Mouse (Mus musculus): ENCODE measurements around the gene Psmg4. TPM values are rescaled to one million over a fixed set of nuclear protein-coding genes. Genes with fewer than 3 reads are reported as not detected.

Gene Psmg4
- polyA plus RNA-seq, 1 experiment from 2014 or later: 95.4 TPM

GRCm38 (mm10) chr13:34149463-34150176, 13.1 kb upstream of the Psmg4 start:
- WGBS: 44% methylated on average over 5 of the region's 5 CpGs
- ATAC-seq (ENCODE audit: low read depth): peak; percentile 8; the same call in 1 of the 2 replicates
- Histone ChIP-seq H3K36me3 (no peaks in the 10 kb centered on the region), H3K4me2 (peak overlapping the region; percentile 59), H3K4me1 (replicated peaks) (peaks cover 50% of the 10 kb centered on the region), H3K9ac (peak overlapping the region; percentile 77), H3K27ac (replicated peaks) (peak overlapping the region; percentile 99), H3K9me3 (no peaks in the 10 kb centered on the region), H3K27me3 (no peaks in the 10 kb centered on the region), H3K4me3 (peak overlapping the region; percentile 37)

GRCm38 (mm10) chr13:34150271-34151027, 12.3 kb upstream of the Psmg4 start:
- 12% methylated on average over 19 of the region's 19 CpGs for WGBS
- no peaks in the 10 kb centered on the region for H3K27me3 ChIP-seq
- peak overlapping the region; percentile 77 for H3K9ac ChIP-seq
- H3K9me3 ChIP-seq: no peaks in the 10 kb centered on the region
- peak; percentile 4; the same call in 1 of the 2 replicates for ATAC-seq (ENCODE audit: low read depth)
- peak overlapping the region; percentile 59 for H3K4me2 ChIP-seq
- H3K4me3 ChIP-seq: peak overlapping the region; percentile 37
- no peaks in the 10 kb centered on the region for H3K36me3 ChIP-seq
- H3K27ac ChIP-seq (replicated peaks): peak overlapping the region; percentile 99
- peaks cover 51% of the 10 kb centered on the region for H3K4me1 ChIP-seq (replicated peaks)

- Histone ChIP-seq H3K36me3 (no peaks in the 10 kb centered on the region), H3K9me3 (no peaks in the 10 kb centered on the region), H3K27me3 (no peaks in the 10 kb centered on the region), H3K4me3 (no peak overlapping the region), H3K27ac (replicated peaks) (peak overlapping the region; percentile 99; the same call in 1 of the 2 replicates), H3K9ac (no peak overlapping the region), H3K4me1 (replicated peaks) (peaks cover 54% of the 10 kb centered on the region), H3K4me2 (no peak overlapping the region)
- no peak for ATAC-seq (ENCODE audit: low read depth)
- WGBS: 89% methylated on average over 1 of the region's 1 CpGs
Observed at GRCm38 (mm10) chr13:34151425-34151824, 11.3 kb upstream of the Psmg4 start.

- whole genome bisulfite sequencing: 71% methylated on average over 7 of the region's 7 CpGs
- no peak for ATAC-seq (ENCODE audit: low read depth)
- H3K36me3 ChIP-seq: no peaks in the 10 kb centered on the region
- peaks cover 52% of the 10 kb centered on the region for H3K4me1 ChIP-seq (replicated peaks)
- H3K4me3 ChIP-seq: no peak overlapping the region
- no peak overlapping the region for H3K4me2 ChIP-seq
- H3K27me3 ChIP-seq: no peaks in the 10 kb centered on the region
- no peak overlapping the region for H3K9ac ChIP-seq
- H3K9me3 ChIP-seq: no peaks in the 10 kb centered on the region
- H3K27ac ChIP-seq (replicated peaks): no peak overlapping the region
Observed at GRCm38 (mm10) chr13:34152695-34153094, 10.1 kb upstream of the Psmg4 start.

GRCm38 (mm10) chr13:34153254-34154011, 9.3 kb upstream of the Psmg4 start:
- Histone ChIP-seq H3K4me3 (no peak overlapping the region), H3K36me3 (no peaks in the 10 kb centered on the region), H3K4me2 (no peak overlapping the region), H3K27me3 (no peaks in the 10 kb centered on the region), H3K27ac (replicated peaks) (peak overlapping the region; percentile 65), H3K9ac (0 out of 2 replicates have a peak overlapping the region, but pooled peaks have one; percentile 14), H3K4me1 (replicated peaks) (peaks cover 45% of the 10 kb centered on the region), H3K9me3 (no peaks in the 10 kb centered on the region)
- ATAC-seq (ENCODE audit: low read depth): no peak
- WGBS: 77% methylated on average over 4 of the region's 5 CpGs

- 51% methylated on average over 13 of the region's 13 CpGs for WGBS
- Histone ChIP-seq H3K9ac (peak overlapping the region; percentile 54), H3K27ac (replicated peaks) (peak overlapping the region; percentile 69)
Observed at GRCm38 (mm10) chr13:34154217-34154930, 8.4 kb upstream of the Psmg4 start.

GRCm38 (mm10) chr13:34154931-34155272, 7.9 kb upstream of the Psmg4 start:
- peak overlapping the region; percentile 54 for H3K9ac ChIP-seq
- 26% methylated on average over 3 of the region's 3 CpGs for WGBS

More at GRCm38 (mm10) chr13:34154217-34154930, 8.4 kb upstream of the Psmg4 start:
- Histone ChIP-seq H3K27me3 (no peaks in the 10 kb centered on the region), H3K36me3 (no peaks in the 10 kb centered on the region), H3K4me3 (peak overlapping the region; percentile 14; the same call in 1 of the 2 replicates), H3K4me2 (peak overlapping the region; percentile 45), H3K9me3 (no peaks in the 10 kb centered on the region), H3K4me1 (replicated peaks) (peaks cover 42% of the 10 kb centered on the region)
- ATAC-seq (ENCODE audit: low read depth): peak; percentile 37; the same call in 1 of the 2 replicates

GRCm38 (mm10) chr13:34156133-34156839, 6.5 kb upstream of the Psmg4 start:
- Histone ChIP-seq H3K9me3 (no peaks in the 10 kb centered on the region), H3K27me3 (no peaks in the 10 kb centered on the region), H3K4me2 (no peak overlapping the region), H3K36me3 (no peaks in the 10 kb centered on the region), H3K4me3 (no peak overlapping the region), H3K4me1 (replicated peaks) (peaks cover 27% of the 10 kb centered on the region), H3K9ac (no peak overlapping the region), H3K27ac (replicated peaks) (peak overlapping the region; percentile 67)
- no peak for ATAC-seq (ENCODE audit: low read depth)
- WGBS: 60% methylated on average over 8 of the region's 8 CpGs

More at GRCm38 (mm10) chr13:34154931-34155272, 7.9 kb upstream of the Psmg4 start:
- peaks cover 37% of the 10 kb centered on the region for H3K4me1 ChIP-seq (replicated peaks)
- H3K36me3 ChIP-seq: no peaks in the 10 kb centered on the region
- H3K27me3 ChIP-seq: no peaks in the 10 kb centered on the region
- no peak for ATAC-seq (ENCODE audit: low read depth)
- H3K4me3 ChIP-seq: peak overlapping the region; percentile 14; the same call in 1 of the 2 replicates
- H3K27ac ChIP-seq (replicated peaks): peak overlapping the region; percentile 69; the same call in 1 of the 2 replicates
- no peaks in the 10 kb centered on the region for H3K9me3 ChIP-seq
- H3K4me2 ChIP-seq: peak overlapping the region; percentile 45

GRCm38 (mm10) chr13:34156840-34157185, 6.0 kb upstream of the Psmg4 start:
- peak overlapping the region; percentile 67 for H3K27ac ChIP-seq (replicated peaks)
- H3K36me3 ChIP-seq: no peaks in the 10 kb centered on the region
- H3K27me3 ChIP-seq: no peaks in the 10 kb centered on the region
- no peak overlapping the region for H3K4me2 ChIP-seq
- H3K9ac ChIP-seq: no peak overlapping the region
- no peak for ATAC-seq (ENCODE audit: low read depth)
- H3K4me3 ChIP-seq: no peak overlapping the region
- WGBS: 54% methylated on average over 2 of the region's 2 CpGs
- no peaks in the 10 kb centered on the region for H3K9me3 ChIP-seq
- peaks cover 30% of the 10 kb centered on the region for H3K4me1 ChIP-seq (replicated peaks)

- no peak for ATAC-seq (ENCODE audit: low read depth)
- Histone ChIP-seq H3K27ac (replicated peaks) (no peak overlapping the region), H3K4me1 (replicated peaks) (peaks cover 39% of the 10 kb centered on the region), H3K9me3 (no peaks in the 10 kb centered on the region), H3K36me3 (no peaks in the 10 kb centered on the region), H3K4me3 (no peak overlapping the region), H3K9ac (no peak overlapping the region), H3K27me3 (no peaks in the 10 kb centered on the region), H3K4me2 (no peak overlapping the region)
- WGBS: 92% methylated on average over 3 of the region's 3 CpGs
Observed at GRCm38 (mm10) chr13:34157596-34158157, 5.1 kb upstream of the Psmg4 start.

- Histone ChIP-seq H3K36me3 (no peaks in the 10 kb centered on the region), H3K27ac (replicated peaks) (no peak overlapping the region), H3K4me1 (replicated peaks) (peaks cover 34% of the 10 kb centered on the region), H3K9me3 (no peaks in the 10 kb centered on the region), H3K4me2 (no peak overlapping the region), H3K9ac (no peak overlapping the region), H3K4me3 (no peak overlapping the region), H3K27me3 (no peaks in the 10 kb centered on the region)
- WGBS: 100% methylated on average over 1 of the region's 1 CpGs
- ATAC-seq (ENCODE audit: low read depth): no peak
Observed at GRCm38 (mm10) chr13:34159926-34160325, 2.8 kb upstream of the Psmg4 start.

Measured in neural tube, embryonic 13.5 days (tissue).